Mouse (Mus musculus) megakaryocyte progenitor cell, adult 5-6 weeks (primary cell): ENCODE data around the gene Gm49673. TPM values are rescaled to one million over a fixed set of nuclear protein-coding genes. Genes with fewer than 3 reads are reported as not detected.
A peak's percentile ranks its signal among the peaks of the same experiment; 100 is the strongest.
"Not testable (repeated sequence)": the region's sequence is repeated elsewhere in the genome, so short reads cannot be mapped to it uniquely, and the experiment has no call there.

Experiments
- ATAC-seq: replicated peaks from 2 replicates; pipeline ENCODE4 v1.8.0; 2016; ENCODE audit warnings: mild to moderate bottlenecking, moderate TSS enrichment, inconsistent platforms; ENCODE audit not compliant: poor library complexity
- total RNA-seq, 2 experiments: library from RNA; stranded (forward) in 1 of 2; stranded (reverse) in 1 of 2; fragments of 157-497, 149-512 nt in 1 of 2; fragments of 200-1000 nt in 1 of 2; gene quantifications; 2 replicates each; pipeline versions ENCODE4 v1.2.3 to v1.2.4; 2015 to 2017

Gene Gm49673
- total RNA-seq, 2 experiments from 2014 or later = not detected

DNA sequence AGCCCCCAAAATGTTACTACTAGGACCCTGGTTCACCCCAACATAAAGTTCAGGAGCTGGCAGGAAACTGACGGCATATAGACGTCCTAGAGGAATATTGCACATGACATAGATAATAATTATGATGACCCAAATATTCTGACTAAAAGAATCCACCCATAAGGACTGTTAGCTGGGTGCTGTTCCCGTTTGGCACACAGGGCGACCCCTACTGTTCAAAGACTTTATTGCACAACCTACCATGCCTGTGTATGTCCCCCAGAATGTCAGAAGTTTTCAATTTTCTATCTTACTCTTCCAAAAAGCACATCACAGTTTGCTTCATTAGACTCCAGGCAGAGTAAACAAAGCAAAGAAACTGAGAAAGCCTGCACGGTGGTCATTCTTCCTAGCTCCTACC is 101.4 kb downstream of the Gm49673 start:
- peak; percentile 62 for ATAC-seq

DNA sequence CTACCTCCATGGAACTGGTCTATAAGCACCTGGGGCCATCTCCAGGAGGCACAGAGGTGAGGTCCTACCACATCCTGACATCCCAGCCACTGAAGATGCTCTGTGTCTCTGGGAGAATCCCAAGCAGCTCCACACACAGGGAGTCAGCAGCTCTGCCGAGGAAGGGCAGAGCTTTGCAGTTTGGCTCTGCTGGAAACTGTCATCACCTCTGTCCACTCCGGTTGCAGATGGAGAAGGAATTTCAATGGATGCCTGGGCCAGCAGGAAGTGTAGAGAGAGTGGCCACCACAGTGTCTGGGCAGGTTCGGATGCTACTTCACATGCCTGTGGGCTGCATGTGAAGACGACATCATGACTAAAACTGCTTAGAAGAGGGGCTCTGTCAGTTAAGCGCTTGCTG is 106.4 kb downstream of the Gm49673 start:
- not testable (repeated sequence) for ATAC-seq

DNA sequence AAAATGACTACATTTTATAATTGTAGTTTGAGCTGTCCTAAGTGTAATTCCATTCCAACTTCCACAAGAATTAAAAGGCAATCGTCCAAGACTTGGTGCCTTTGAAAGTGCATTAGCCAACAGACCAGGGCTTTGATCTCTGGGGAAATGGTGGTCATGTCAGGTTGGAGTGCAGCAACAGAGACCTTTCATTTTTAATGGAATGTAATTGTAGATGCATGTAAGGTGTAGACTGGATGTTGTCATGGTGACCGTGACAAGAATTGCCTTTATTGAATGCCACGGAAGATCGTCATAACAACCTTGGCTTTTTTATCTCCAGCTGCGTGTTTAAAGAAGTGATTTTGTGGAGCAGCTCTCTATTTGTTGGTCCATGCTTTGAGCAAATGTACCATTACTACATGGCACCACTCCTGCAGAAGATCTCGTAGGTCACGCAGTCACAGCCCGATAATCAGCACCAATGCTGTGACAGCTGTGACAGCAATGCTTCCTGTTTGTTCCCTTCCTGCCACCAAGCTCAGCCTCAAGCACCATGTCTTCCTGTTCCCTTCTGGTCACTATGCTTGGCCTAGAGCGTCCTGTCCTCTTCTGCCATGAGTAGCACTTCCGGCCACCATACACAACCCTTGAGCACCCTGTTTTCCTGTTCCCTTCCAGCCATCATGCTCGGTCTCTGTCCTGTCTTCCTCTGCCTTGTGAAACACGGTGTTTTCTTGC is 107.5 kb downstream of the Gm49673 start:
- peak; percentile 54 for ATAC-seq

DNA sequence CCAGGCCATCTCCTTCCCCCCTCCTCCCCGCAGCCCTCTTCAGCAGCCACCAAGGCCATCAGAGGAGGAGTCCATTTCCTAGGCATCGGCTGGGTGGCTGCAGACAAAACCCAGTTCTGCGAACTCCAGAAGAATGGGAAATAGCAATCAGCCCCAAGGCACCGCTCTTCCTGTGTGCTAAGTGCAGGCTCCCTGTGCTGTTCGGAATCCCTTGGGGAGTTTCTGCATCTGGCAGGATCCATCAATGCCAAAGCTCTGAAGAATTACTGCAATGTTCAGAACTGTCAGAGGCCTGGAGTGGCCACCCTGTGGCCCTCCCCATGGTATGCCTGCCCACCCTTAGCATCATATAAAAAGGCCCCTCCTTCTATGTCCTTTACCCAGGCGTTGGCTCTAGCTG is 110.6 kb downstream of the Gm49673 start:
- 0 out of 2 replicates have a peak, but pooled peaks have one; percentile 7 for ATAC-seq

Other genes starting within 250 kb of the Gm49673 start
- gene Tagap, start 221.8 kb downstream of the Gm49673 start, total RNA-seq (2015) = 24.1 and 30.4 TPM in 2 replicates
- gene Tagap, start 221.8 kb downstream of the Gm49673 start, total RNA-seq (2017) = 16.3 and 26.6 TPM in 2 replicates
- gene Rsph3a, start 202.2 kb downstream of the Gm49673 start, total RNA-seq (2015) = 33.0 and 46.8 TPM in 2 replicates
- 31.1 and 37.6 TPM in 2 replicates for gene Rsph3a, start 202.2 kb downstream of the Gm49673 start, total RNA-seq (2017)
- gene Rnaset2a, start 309 bp upstream of the Gm49673 start, total RNA-seq (2015) = 73.9 and 79.4 TPM in 2 replicates
- gene Rnaset2a, start 309 bp upstream of the Gm49673 start, total RNA-seq (2017) = 72.3 and 80.8 TPM in 2 replicates
- 44.8 and 47.1 TPM in 2 replicates for gene Fgfr1op, start 17.7 kb upstream of the Gm49673 start, total RNA-seq (2015)
- 49.2 and 57.0 TPM in 2 replicates for gene Fgfr1op, start 17.7 kb upstream of the Gm49673 start, total RNA-seq (2017)
- not detected in 2 replicates for gene Ccr6, start 88.3 kb upstream of the Gm49673 start, total RNA-seq (2015)
- not detected in 2 replicates for gene Ccr6, start 88.3 kb upstream of the Gm49673 start, total RNA-seq (2017)
- 234 and 269 TPM in 2 replicates for gene Mpc1, start 135.1 kb upstream of the Gm49673 start, total RNA-seq (2015)
- 143 and 175 TPM in 2 replicates for gene Mpc1, start 135.1 kb upstream of the Gm49673 start, total RNA-seq (2017)
- gene Sft2d1, start 163.3 kb upstream of the Gm49673 start, total RNA-seq (2015) = 150 and 173 TPM in 2 replicates
- 35.1 and 47.8 TPM in 2 replicates for gene Sft2d1, start 163.3 kb upstream of the Gm49673 start, total RNA-seq (2017)
- 0.12 and 0.22 TPM in 2 replicates for gene Prr18, start 189.7 kb upstream of the Gm49673 start, total RNA-seq (2015)
- gene Prr18, start 189.7 kb upstream of the Gm49673 start, total RNA-seq (2017) = not detected in 2 replicates
- not detected in 2 replicates for gene T2, start 208.2 kb upstream of the Gm49673 start, total RNA-seq (2015)
- gene T2, start 208.2 kb upstream of the Gm49673 start, total RNA-seq (2017) = not detected in 2 replicates